Mouse (Mus musculus) liver, embryonic 12.5 days (tissue): ENCODE results near the gene Por. TPM values are rescaled to one million over a fixed set of nuclear protein-coding genes. Genes with fewer than 3 reads are reported as not detected.

ENCODE experiments used
- ATAC-seq: fragments of 200-750 bp; cut with Nextera tagmentation; 2 replicates; pipeline ENCODE4 v1.8.0; 2017; ENCODE audit warnings: moderate number of reproducible peaks, mild to moderate bottlenecking, moderate library complexity
- H3K27ac ChIP-seq: fragments of 300-500 bp; sonication (generic); 2 replicates; pipeline ENCODE4 v1.5.1; 2016; ENCODE audit warnings: mild to moderate bottlenecking
- H3K27me3 ChIP-seq: fragments of 300-500 bp; sonication (generic); replicated peaks from 2 replicates; pipeline ENCODE4 v1.6.1; 2016; ENCODE audit warnings: mild to moderate bottlenecking, moderate library complexity
- H3K36me3 ChIP-seq: fragments of 300-500 bp; sonication (generic); 2 replicates; pipeline ENCODE4 v1.6.1; 2016; ENCODE audit warnings: mild to moderate bottlenecking, moderate library complexity
- H3K4me1 ChIP-seq: fragments of 300-500 bp; sonication (generic); 2 replicates; pipeline ENCODE4 v1.6.1; 2016
- H3K4me2 ChIP-seq: fragments of 300-500 bp; sonication (generic); 2 replicates; pipeline ENCODE4 v1.6.1; 2016; ENCODE audit warnings: mild to moderate bottlenecking, moderate library complexity
- H3K4me3 ChIP-seq: fragments of 300-500 bp; sonication (generic); 2 replicates; pipeline ENCODE4 v1.5.1; 2016; ENCODE audit warnings: mild to moderate bottlenecking, moderate library complexity
- H3K9ac ChIP-seq: fragments of 300-500 bp; sonication (generic); 2 replicates; pipeline ENCODE4 v1.6.1; 2016; ENCODE audit warnings: mild to moderate bottlenecking, moderate library complexity
- H3K9me3 ChIP-seq: fragments of 300-500 bp; sonication (generic); replicated peaks from 2 replicates; pipeline ENCODE4 v1.6.1; 2016; ENCODE audit warnings: mild to moderate bottlenecking, moderate library complexity
- WGBS: fragments of 180-500 bp; shearing (Covaris S2); methylation state at CpG from one replicate; pipeline ENCODE4 v1.1.7; 2016; ENCODE audit not compliant: insufficient replicate concordance; 5-methylcytosine and 5-hydroxymethylcytosine counted together
- polyA plus RNA-seq: library from polyadenylated mRNA; unstranded; fragments of >200 nt; fragmentation: Nextera tagmentation; extraction: Ambion mirVana; gene quantifications from 2 replicates; pipeline ENCODE4 v1.2.1, GENCODE M21; 2016

The Por gene
- polyA plus RNA-seq, 1 experiment from 2014 or later: 34.7 TPM

DNA sequence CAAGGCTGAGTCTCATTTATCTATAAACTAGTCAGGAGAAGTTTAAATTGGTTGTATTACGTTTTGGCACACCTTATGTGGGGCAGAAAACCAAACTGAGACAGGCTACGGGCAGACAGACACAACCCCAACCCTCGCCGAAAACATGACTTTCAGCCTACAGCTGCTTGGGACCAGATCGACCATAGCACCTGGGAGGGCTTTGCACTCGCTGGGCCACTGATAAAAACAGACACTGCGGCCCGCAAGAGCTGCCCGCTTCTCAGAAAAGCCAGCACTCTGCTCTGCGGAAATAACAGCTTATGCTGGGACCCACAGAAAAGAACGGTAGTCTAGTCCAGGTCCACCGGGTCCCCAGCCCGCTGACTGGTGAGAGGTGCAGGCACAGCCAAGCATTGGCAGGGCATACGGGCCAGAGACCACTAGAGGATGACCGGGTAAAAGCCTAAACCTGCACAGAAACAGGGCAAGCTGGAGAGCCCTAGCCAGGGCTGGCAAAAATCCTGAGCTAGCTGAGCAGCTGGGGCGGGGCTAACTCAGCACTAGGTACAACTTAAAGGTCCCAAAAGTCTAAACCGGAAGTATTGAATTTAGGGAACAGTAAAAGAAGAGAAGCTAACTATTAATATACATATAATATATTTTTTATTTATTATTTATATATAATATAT is 12.0 kb upstream of the Por start:
- Histone ChIP-seq H3K36me3 (no peaks in the 10 kb centered on the region), H3K27ac (peak overlapping the region; percentile 59; the same call in 1 of the 2 replicates), H3K4me2 (peak overlapping the region; percentile 56), H3K27me3 (peaks cover 10% of the 10 kb centered on the region; the same call in 1 of the 2 replicates), H3K9ac (0 out of 2 replicates have a peak overlapping the region, but pooled peaks have one; percentile 35), H3K4me3 (peak overlapping the region; percentile 22), H3K9me3 (no peaks in the 10 kb centered on the region), H3K4me1 (peaks cover 17% of the 10 kb centered on the region)
- WGBS: 21% methylated on average over 17 of the region's 17 CpGs
- ATAC-seq: peak; percentile 62; the same call in 1 of the 2 replicates

DNA sequence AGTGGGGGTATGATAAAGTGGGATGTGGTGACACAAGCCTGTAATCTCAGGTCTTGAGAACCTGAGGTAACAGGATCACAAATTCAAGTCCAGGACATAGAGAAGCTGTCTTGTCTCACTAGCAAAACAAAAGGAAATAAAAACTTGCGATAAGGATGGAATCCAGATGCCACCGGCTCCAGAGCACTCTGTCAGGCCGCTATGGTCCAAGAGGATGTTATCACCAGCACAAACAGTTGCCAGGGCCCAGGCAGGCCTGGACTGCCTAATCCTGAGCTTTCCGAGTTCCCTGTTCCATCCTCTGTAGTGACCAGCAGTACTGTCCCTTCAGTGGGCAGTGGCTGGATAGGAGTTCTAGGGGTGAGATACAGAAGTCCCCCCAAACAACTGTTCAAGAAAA is 9.9 kb upstream of the Por start:
- Histone ChIP-seq H3K27me3 (peaks cover 10% of the 10 kb centered on the region; the same call in 1 of the 2 replicates), H3K4me3 (no peak overlapping the region), H3K4me1 (peaks cover 17% of the 10 kb centered on the region), H3K4me2 (no peak overlapping the region), H3K27ac (no peak overlapping the region), H3K9ac (no peak overlapping the region), H3K36me3 (no peaks in the 10 kb centered on the region), H3K9me3 (no peaks in the 10 kb centered on the region)
- WGBS: 42% methylated on average over 4 of the region's 4 CpGs
- ATAC-seq: no peak

DNA sequence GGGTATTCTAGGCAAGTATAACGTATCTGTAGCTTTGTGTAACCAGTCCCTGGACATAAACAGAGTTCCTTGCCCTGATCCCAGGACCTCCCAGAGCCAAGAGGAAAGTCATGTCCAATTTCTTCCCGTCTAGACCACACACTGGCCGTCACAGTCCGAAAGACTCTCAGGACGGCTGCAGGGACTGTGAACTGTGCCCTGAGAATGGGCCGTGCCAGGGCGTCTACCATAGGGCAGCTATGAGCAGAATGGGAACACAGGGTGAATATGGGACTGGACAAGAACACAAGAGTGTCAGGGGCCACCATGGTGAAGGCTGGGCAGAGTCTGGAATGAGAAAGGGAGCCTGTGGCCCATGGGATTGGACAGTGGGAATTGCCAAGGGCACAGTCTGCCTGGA is 9.3 kb upstream of the Por start:
- H3K27me3 ChIP-seq: peaks cover 10% of the 10 kb centered on the region; the same call in 1 of the 2 replicates
- peaks cover 17% of the 10 kb centered on the region for H3K4me1 ChIP-seq
- no peak overlapping the region for H3K4me3 ChIP-seq
- no peaks in the 10 kb centered on the region for H3K36me3 ChIP-seq
- no peaks in the 10 kb centered on the region for H3K9me3 ChIP-seq
- H3K4me2 ChIP-seq: no peak overlapping the region
- ATAC-seq: no peak
- no peak overlapping the region for H3K27ac ChIP-seq
- WGBS: 72% methylated on average over 7 of the region's 7 CpGs
- no peak overlapping the region for H3K9ac ChIP-seq

DNA sequence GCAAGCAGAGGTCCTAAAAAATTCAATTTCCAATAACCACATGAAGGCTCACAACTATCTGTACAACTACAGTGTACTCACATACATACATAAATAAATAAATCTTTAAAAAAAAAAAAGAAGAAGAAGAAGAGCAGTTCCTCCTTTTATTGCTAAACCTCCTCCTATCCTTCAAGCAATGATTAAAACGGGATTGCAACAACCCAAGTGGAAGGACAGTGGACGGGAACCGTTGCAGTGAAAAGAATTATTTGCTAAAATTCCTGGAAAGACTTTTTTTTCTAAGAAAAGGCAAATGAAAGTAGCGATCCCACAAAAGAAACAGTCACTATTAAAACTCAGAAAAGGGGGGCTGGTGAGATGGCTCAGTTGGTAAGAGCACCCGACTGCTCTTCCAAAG is 2.9 kb upstream of the Por start:
- H3K4me1 ChIP-seq: peaks cover 9% of the 10 kb centered on the region
- no peak overlapping the region for H3K9ac ChIP-seq
- H3K27ac ChIP-seq: no peak overlapping the region
- 60% methylated on average over 5 of the region's 5 CpGs for WGBS
- no peaks in the 10 kb centered on the region for H3K9me3 ChIP-seq
- H3K4me2 ChIP-seq: no peak overlapping the region
- H3K36me3 ChIP-seq: no peaks in the 10 kb centered on the region
- no peak overlapping the region for H3K4me3 ChIP-seq
- no peaks in the 10 kb centered on the region for H3K27me3 ChIP-seq
- ATAC-seq: no peak

GRCm38 (mm10) chr5:135668071-135668470 is 1.8 kb upstream of the Por start:
- 45% methylated on average over 7 of the region's 7 CpGs for WGBS
- peaks cover 9% of the 10 kb centered on the region for H3K4me1 ChIP-seq
- ATAC-seq: no peak

GRCm38 (mm10) chr5:135670881-135671280 is 1.0 kb downstream of the Por start:
- Histone ChIP-seq H3K27ac (no peak overlapping the region), H3K9me3 (no peaks in the 10 kb centered on the region), H3K4me1 (peaks cover 29% of the 10 kb centered on the region), H3K4me3 (no peak overlapping the region), H3K27me3 (peaks cover 9% of the 10 kb centered on the region; the same call in 1 of the 2 replicates), H3K4me2 (no peak overlapping the region), H3K36me3 (no peaks in the 10 kb centered on the region), H3K9ac (no peak overlapping the region)
- WGBS: 52% methylated on average over 2 of the region's 2 CpGs
- ATAC-seq: no peak

More at GRCm38 (mm10) chr5:135668071-135668470, 1.8 kb upstream of the Por start:
- Histone ChIP-seq H3K27ac (no peak overlapping the region), H3K9ac (no peak overlapping the region), H3K27me3 (no peaks in the 10 kb centered on the region), H3K4me3 (no peak overlapping the region), H3K36me3 (no peaks in the 10 kb centered on the region), H3K9me3 (no peaks in the 10 kb centered on the region), H3K4me2 (no peak overlapping the region)

DNA sequence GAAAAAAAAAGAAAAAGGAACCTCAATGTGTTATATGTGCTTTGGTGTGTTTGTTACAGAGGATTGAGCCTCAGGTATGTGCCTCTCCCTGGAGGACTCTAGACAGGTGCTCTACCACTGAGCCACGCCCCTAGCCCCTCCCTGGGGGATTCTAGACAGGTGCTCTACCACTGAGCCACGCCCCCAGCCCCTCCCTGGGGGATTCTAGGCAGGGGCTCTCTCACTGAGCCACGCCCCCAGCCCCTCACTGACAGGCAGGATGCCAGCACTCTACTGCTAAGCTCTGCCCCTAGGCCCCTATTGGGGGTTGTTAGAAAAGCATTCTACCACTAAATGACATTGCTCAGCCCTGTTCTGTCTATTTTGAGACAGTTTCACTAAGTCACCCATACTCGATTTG is 2.7 kb downstream of the Por start:
- H3K9ac ChIP-seq: no peak overlapping the region
- H3K27me3 ChIP-seq: peaks cover 9% of the 10 kb centered on the region; the same call in 1 of the 2 replicates
- no peak overlapping the region for H3K27ac ChIP-seq
- peaks cover 29% of the 10 kb centered on the region for H3K4me1 ChIP-seq
- no peak overlapping the region for H3K4me3 ChIP-seq
- WGBS: 51% methylated on average over 4 of the region's 4 CpGs
- no peaks in the 10 kb centered on the region for H3K36me3 ChIP-seq
- H3K4me2 ChIP-seq: no peak overlapping the region
- H3K9me3 ChIP-seq: no peaks in the 10 kb centered on the region
- ATAC-seq: no peak

DNA sequence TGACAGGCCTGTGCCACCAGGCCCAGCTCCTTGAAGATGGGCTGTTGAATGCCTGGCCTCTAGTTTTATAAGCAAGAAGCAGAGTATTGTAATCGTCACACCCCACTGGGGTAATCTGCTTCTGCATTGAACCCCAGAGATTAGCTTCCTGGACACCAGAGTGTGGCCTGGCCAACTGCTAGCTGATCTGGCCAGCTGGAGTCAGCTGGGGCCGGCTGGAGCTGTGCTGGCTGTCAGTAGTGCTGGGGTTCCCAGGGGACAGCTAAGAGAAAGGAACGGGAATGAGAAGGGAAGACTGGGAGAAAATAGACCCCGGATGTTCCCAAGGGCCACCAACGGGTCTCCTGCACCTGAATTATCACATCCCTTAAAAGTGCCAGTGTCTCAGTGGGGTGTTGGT is 3.1 kb downstream of the Por start:
- Histone ChIP-seq H3K4me2 (no peak overlapping the region), H3K4me1 (peaks cover 29% of the 10 kb centered on the region), H3K36me3 (no peaks in the 10 kb centered on the region), H3K9me3 (no peaks in the 10 kb centered on the region), H3K9ac (no peak overlapping the region), H3K27ac (no peak overlapping the region), H3K27me3 (peaks cover 9% of the 10 kb centered on the region; the same call in 1 of the 2 replicates), H3K4me3 (no peak overlapping the region)
- no peak for ATAC-seq
- 59% methylated on average over 5 of the region's 5 CpGs for WGBS

GRCm38 (mm10) chr5:135674349-135674775 is 4.5 kb downstream of the Por start:
- H3K4me1 ChIP-seq: peaks cover 28% of the 10 kb centered on the region
- H3K36me3 ChIP-seq: no peaks in the 10 kb centered on the region
- WGBS: 31% methylated on average over 3 of the region's 3 CpGs
- peak overlapping the region; percentile 16; the same call in 1 of the 2 replicates for H3K4me2 ChIP-seq
- no peak overlapping the region for H3K27ac ChIP-seq
- H3K9me3 ChIP-seq: no peaks in the 10 kb centered on the region
- ATAC-seq: no peak
- peaks cover 9% of the 10 kb centered on the region; the same call in 1 of the 2 replicates for H3K27me3 ChIP-seq
- no peak overlapping the region for H3K9ac ChIP-seq
- H3K4me3 ChIP-seq: no peak overlapping the region

GRCm38 (mm10) chr5:135674821-135675220 is 5.0 kb downstream of the Por start:
- 7% methylated on average over 11 of the region's 11 CpGs for WGBS
- peak; percentile 55; the same call in 1 of the 2 replicates for ATAC-seq
- Histone ChIP-seq H3K4me1 (peaks cover 24% of the 10 kb centered on the region), H3K27me3 (peaks cover 9% of the 10 kb centered on the region; the same call in 1 of the 2 replicates), H3K4me2 (peak overlapping the region; percentile 16), H3K36me3 (no peaks in the 10 kb centered on the region), H3K27ac (no peak overlapping the region), H3K4me3 (no peak overlapping the region), H3K9ac (no peak overlapping the region), H3K9me3 (no peaks in the 10 kb centered on the region)

GRCm38 (mm10) chr5:135676696-135677095 is 6.9 kb downstream of the Por start:
- Histone ChIP-seq H3K9ac (no peak overlapping the region), H3K4me2 (no peak overlapping the region), H3K9me3 (no peaks in the 10 kb centered on the region), H3K27me3 (peaks cover 9% of the 10 kb centered on the region; the same call in 1 of the 2 replicates), H3K36me3 (no peaks in the 10 kb centered on the region), H3K27ac (no peak overlapping the region), H3K4me3 (no peak overlapping the region), H3K4me1 (peaks cover 20% of the 10 kb centered on the region; the same call in 1 of the 2 replicates)
- 54% methylated on average over 3 of the region's 3 CpGs for WGBS
- ATAC-seq: no peak

- H3K4me2 ChIP-seq: no peak overlapping the region
- no peaks in the 10 kb centered on the region for H3K9me3 ChIP-seq
- peaks cover 9% of the 10 kb centered on the region; the same call in 1 of the 2 replicates for H3K27me3 ChIP-seq
- no peak overlapping the region for H3K4me3 ChIP-seq
- WGBS: 20% methylated on average over 2 of the region's 2 CpGs
- no peak overlapping the region for H3K9ac ChIP-seq
- peaks cover 20% of the 10 kb centered on the region; the same call in 1 of the 2 replicates for H3K4me1 ChIP-seq
- H3K27ac ChIP-seq: no peak overlapping the region
- ATAC-seq: no peak
- H3K36me3 ChIP-seq: no peaks in the 10 kb centered on the region
Observed at GRCm38 (mm10) chr5:135677251-135677650, 7.4 kb downstream of the Por start.
